Mouse (Mus musculus) ES-Bruce4 (cell line): ENCODE measurements at regions not wholly inside any gene's neighbourhood (a gene's known extent, or its start where the extent isn't known, plus 50 kb on each side); places are given as distances from the start of the nearest gene placed in this dataset.

Experiments used
- CTCF ChIP-seq: IDR thresholded peaks from one replicate; pipeline ENCODE4 v1.8.1; 2011; ENCODE audit warnings: low read depth, low read length
- POLR2A ChIP-seq: IDR thresholded peaks from one replicate; pipeline ENCODE4 v1.8.1; 2011; ENCODE audit warnings: low read length; ENCODE audit not compliant: insufficient read depth

GRCm38 (mm10) chr1:126898484-126898883 lies 67.9 kb upstream of the Nckap5 start:
- TF ChIP-seq CTCF (no peak), POLR2A (no peak)
